Mouse (Mus musculus) bone marrow macrophage, adult 2 months (primary cell): Measurements from ENCODE around the gene Ccdc93.

ENCODE experiments used
- CTCF ChIP-seq: IDR thresholded peaks from 2 replicates; pipeline ENCODE4 v1.5.1; 2012; ENCODE audit warnings: low read depth, mild to moderate bottlenecking, low read length, moderate library complexity
- POLR2A ChIP-seq: IDR thresholded peaks from 2 replicates; pipeline ENCODE4 v1.6.1; 2012; ENCODE audit warnings: mild to moderate bottlenecking, low read depth, low read length, borderline replicate concordance

GRCm38 (mm10) chr1:121468271-121468670, 37.4 kb downstream of the Ccdc93 start:
- no peak for TF ChIP-seq POLR2A
- no peak for TF ChIP-seq CTCF
